Mouse (Mus musculus): ENCODE measurements at regions not wholly inside any gene's neighbourhood (a gene's known extent, or its start where the extent isn't known, plus 50 kb on each side); places are given as distances from the start of the nearest gene placed in this dataset.

DNA sequence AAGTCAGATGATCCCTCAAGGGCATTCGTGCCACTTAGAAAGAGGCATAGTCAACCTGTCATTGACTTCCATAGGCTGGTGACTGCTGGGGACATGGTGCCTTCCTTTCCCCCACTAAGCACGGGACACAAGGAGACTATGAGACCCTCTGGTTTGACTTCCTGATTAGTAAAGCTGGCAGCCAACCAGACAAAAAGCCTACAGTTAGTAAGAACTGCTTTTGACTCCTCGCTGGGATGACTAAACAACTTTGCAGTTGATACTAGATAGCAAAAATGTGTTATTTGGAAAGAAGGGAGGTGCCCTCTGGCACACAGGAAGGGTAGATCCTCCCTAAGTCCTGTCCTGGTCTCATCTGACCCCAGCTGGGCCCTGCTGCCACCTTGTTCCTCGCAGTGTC, 95.0 kb upstream of the Runx1 start:
- Histone ChIP-seq H3K27ac (ENCODE audit: insufficient read depth, low read length) (no peak overlapping the region), H3K9ac (ENCODE audit: low read depth, poor library complexity, severe bottlenecking) (no peak overlapping the region), H3K9me3 (replicated peaks; ENCODE audit: control insufficient read depth, insufficient read depth, low read length, poor library complexity, severe bottlenecking) (no peaks in the 10 kb centered on the region), H3K4me1 (ENCODE audit: control insufficient read depth, insufficient read depth, low read length) (no peaks in the 10 kb centered on the region), H3K4me3 (ENCODE audit: low read depth, low read length) (no peak overlapping the region), H3K36me3 (ENCODE audit: control insufficient read depth, insufficient read depth, low read length, poor library complexity, severe bottlenecking) (no peaks in the 10 kb centered on the region), H3K27me3 (ENCODE audit: control insufficient read depth, insufficient read depth, low read length, poor library complexity, severe bottlenecking) (no peaks in the 10 kb centered on the region)
- TF ChIP-seq POLR2A (IDR thresholded peaks at IDR 0.05; ENCODE audit: insufficient read depth, low read length) (no peak), EP300 (IDR thresholded peaks at IDR 0.05; ENCODE audit: insufficient read depth, low read depth, low read length) (no peak), CTCF (IDR thresholded peaks at IDR 0.05; ENCODE audit: low read depth, low read length) (no peak)

DNA sequence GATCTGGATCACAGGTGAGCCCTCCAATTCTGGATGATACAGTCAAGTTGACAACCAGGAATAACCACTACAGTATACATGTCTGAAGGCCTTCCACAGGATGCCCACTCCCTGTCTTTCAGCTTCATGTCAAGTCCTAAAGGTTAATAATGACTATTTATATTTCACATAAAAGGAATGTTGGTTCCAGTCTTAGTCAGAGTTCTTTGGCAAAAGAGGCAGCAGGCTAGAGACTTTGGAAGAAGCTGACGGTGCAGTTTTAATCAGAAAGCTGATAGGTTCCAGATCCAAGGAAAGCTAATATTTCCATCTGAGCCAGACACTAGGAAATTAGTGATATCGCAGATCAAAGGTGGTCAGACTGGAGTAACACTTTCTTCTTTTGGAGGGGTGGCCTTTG, 91.4 kb upstream of the Runx1 start:
- Histone ChIP-seq H3K4me1 (ENCODE audit: control insufficient read depth, insufficient read depth, low read length) (no peaks in the 10 kb centered on the region), H3K27ac (ENCODE audit: insufficient read depth, low read length) (no peak overlapping the region), H3K4me3 (ENCODE audit: low read depth, low read length) (no peak overlapping the region), H3K9ac (ENCODE audit: low read depth, poor library complexity, severe bottlenecking) (no peak overlapping the region), H3K9me3 (replicated peaks; ENCODE audit: control insufficient read depth, insufficient read depth, low read length, poor library complexity, severe bottlenecking) (no peaks in the 10 kb centered on the region), H3K27me3 (ENCODE audit: control insufficient read depth, insufficient read depth, low read length, poor library complexity, severe bottlenecking) (no peaks in the 10 kb centered on the region), H3K36me3 (ENCODE audit: control insufficient read depth, insufficient read depth, low read length, poor library complexity, severe bottlenecking) (no peaks in the 10 kb centered on the region)
- TF ChIP-seq EP300 (IDR thresholded peaks at IDR 0.05; ENCODE audit: insufficient read depth, low read depth, low read length) (no peak), POLR2A (IDR thresholded peaks at IDR 0.05; ENCODE audit: insufficient read depth, low read length) (no peak), CTCF (IDR thresholded peaks at IDR 0.05; ENCODE audit: low read depth, low read length) (no peak)

DNA sequence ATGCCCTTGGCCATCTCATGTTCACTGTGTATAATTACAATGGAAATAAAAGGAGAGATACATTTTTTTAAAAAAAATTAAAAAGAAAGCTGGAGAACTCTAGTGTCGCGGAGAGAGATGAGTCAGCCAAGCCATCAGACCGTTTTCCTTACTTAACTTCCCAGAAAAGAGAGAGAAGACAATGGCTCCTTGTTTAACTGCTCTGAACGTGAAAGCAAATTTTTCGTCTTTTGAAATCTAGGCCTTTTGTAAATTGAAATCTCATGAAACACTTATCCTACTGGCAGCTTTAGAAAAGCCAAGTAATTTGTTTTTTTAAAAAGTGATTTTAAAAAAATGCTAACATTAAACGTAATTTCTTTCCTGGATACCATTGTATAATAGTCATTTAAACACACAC, 89.7 kb upstream of the Runx1 start:
- Histone ChIP-seq H3K9ac (ENCODE audit: low read depth, poor library complexity, severe bottlenecking) (no peak overlapping the region), H3K4me3 (ENCODE audit: low read depth, low read length) (no peak overlapping the region), H3K9me3 (replicated peaks; ENCODE audit: control insufficient read depth, insufficient read depth, low read length, poor library complexity, severe bottlenecking) (no peaks in the 10 kb centered on the region; the same call in 1 of the 2 replicates), H3K27me3 (ENCODE audit: control insufficient read depth, insufficient read depth, low read length, poor library complexity, severe bottlenecking) (no peaks in the 10 kb centered on the region), H3K27ac (ENCODE audit: insufficient read depth, low read length) (no peak overlapping the region), H3K4me1 (ENCODE audit: control insufficient read depth, insufficient read depth, low read length) (no peaks in the 10 kb centered on the region), H3K36me3 (ENCODE audit: control insufficient read depth, insufficient read depth, low read length, poor library complexity, severe bottlenecking) (no peaks in the 10 kb centered on the region)
- TF ChIP-seq EP300 (IDR thresholded peaks at IDR 0.05; ENCODE audit: insufficient read depth, low read depth, low read length) = no peak
- no peak for TF ChIP-seq CTCF (IDR thresholded peaks at IDR 0.05; ENCODE audit: low read depth, low read length)
- TF ChIP-seq POLR2A (IDR thresholded peaks at IDR 0.05; ENCODE audit: insufficient read depth, low read length) = no peak

DNA sequence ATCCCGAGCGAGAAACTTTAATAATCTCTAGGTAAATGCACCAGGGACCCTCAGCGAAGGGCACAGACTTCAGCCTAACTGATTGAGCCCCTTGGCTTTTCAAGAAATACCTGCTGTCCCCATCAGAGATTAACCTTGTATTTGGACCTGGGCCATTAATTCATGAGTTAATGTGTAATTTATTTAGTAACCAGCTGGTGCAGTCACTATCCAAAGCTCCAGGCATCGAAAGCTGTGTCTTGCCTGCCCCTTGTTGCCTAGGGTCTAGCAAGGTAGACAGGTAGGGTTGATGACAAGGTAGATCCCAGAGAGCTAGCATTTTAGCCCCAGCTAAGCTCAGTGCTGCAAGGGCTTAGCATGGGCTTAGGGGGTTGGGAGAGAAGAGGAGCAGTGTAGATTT, 80.9 kb upstream of the Runx1 start:
- no peak overlapping the region for H3K4me3 ChIP-seq (ENCODE audit: low read depth, low read length)
- TF ChIP-seq POLR2A (IDR thresholded peaks at IDR 0.05; ENCODE audit: insufficient read depth, low read length) = no peak
- no peak for TF ChIP-seq CTCF (IDR thresholded peaks at IDR 0.05; ENCODE audit: low read depth, low read length)
- no peak for TF ChIP-seq EP300 (IDR thresholded peaks at IDR 0.05; ENCODE audit: insufficient read depth, low read depth, low read length)
- H3K4me1 ChIP-seq (ENCODE audit: control insufficient read depth, insufficient read depth, low read length) = no peaks in the 10 kb centered on the region
- H3K9me3 ChIP-seq (replicated peaks; ENCODE audit: control insufficient read depth, insufficient read depth, low read length, poor library complexity, severe bottlenecking) = no peaks in the 10 kb centered on the region; the same call in 1 of the 2 replicates
- H3K27me3 ChIP-seq (ENCODE audit: control insufficient read depth, insufficient read depth, low read length, poor library complexity, severe bottlenecking) = no peaks in the 10 kb centered on the region
- no peak overlapping the region for H3K9ac ChIP-seq (ENCODE audit: low read depth, poor library complexity, severe bottlenecking)
- no peak overlapping the region for H3K27ac ChIP-seq (ENCODE audit: insufficient read depth, low read length)
- no peaks in the 10 kb centered on the region for H3K36me3 ChIP-seq (ENCODE audit: control insufficient read depth, insufficient read depth, low read length, poor library complexity, severe bottlenecking)

DNA sequence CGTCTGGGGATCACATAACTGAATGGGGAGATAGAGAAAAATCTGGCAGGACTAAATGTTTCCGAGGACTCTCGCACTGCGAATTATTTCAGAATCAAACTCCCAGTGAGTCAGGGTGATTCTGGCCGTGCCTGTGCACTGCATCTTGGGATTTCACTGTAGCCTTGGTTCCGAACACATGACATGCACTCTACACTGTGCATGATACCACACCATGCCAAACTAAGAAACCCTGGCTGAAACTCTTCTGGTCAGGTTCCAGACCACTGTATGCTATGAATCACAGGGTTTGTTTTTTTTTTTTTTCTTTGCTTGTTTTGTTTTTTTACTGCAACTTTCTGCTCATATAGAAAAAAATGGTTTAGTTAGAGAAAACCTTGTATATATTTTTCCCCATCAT, 79.7 kb upstream of the Runx1 start:
- Histone ChIP-seq H3K36me3 (ENCODE audit: control insufficient read depth, insufficient read depth, low read length, poor library complexity, severe bottlenecking) (no peaks in the 10 kb centered on the region), H3K9me3 (replicated peaks; ENCODE audit: control insufficient read depth, insufficient read depth, low read length, poor library complexity, severe bottlenecking) (no peaks in the 10 kb centered on the region), H3K4me1 (ENCODE audit: control insufficient read depth, insufficient read depth, low read length) (no peaks in the 10 kb centered on the region), H3K27me3 (ENCODE audit: control insufficient read depth, insufficient read depth, low read length, poor library complexity, severe bottlenecking) (no peaks in the 10 kb centered on the region), H3K9ac (ENCODE audit: low read depth, poor library complexity, severe bottlenecking) (no peak overlapping the region), H3K27ac (ENCODE audit: insufficient read depth, low read length) (no peak overlapping the region), H3K4me3 (ENCODE audit: low read depth, low read length) (no peak overlapping the region)
- no peak for TF ChIP-seq CTCF (IDR thresholded peaks at IDR 0.05; ENCODE audit: low read depth, low read length)
- no peak for TF ChIP-seq POLR2A (IDR thresholded peaks at IDR 0.05; ENCODE audit: insufficient read depth, low read length)
- no peak for TF ChIP-seq EP300 (IDR thresholded peaks at IDR 0.05; ENCODE audit: insufficient read depth, low read depth, low read length)

DNA sequence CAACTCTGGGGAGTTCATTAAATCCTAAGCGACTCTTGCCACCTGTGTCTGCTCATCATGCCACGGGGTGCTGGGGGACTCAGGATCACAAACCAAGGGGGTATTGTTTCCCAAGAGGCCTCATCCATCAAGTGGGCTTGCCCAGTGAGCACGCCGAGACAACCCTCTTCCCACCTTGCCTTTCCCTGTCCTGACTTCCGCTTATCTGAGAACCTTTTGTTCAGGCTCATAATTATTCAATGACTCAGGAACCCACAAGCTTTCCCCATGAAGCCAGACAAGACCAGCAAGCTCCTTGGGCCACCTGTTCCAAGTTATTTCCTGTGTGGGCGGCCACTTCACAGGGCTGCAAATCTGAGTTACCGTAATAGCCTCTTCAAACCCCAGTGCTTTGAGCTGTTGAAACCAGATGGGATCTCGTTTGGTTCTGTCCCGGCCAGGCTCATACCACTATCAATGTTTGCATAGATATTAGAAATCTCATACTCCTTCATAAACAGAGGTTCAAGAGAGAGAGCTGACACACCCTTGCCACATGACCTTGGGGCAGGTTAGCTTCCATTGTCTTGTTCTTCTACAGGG, 78.0 kb upstream of the Runx1 start:
- H3K27ac ChIP-seq (ENCODE audit: insufficient read depth, low read length) = no peak overlapping the region
- no peaks in the 10 kb centered on the region for H3K27me3 ChIP-seq (ENCODE audit: control insufficient read depth, insufficient read depth, low read length, poor library complexity, severe bottlenecking)
- no peaks in the 10 kb centered on the region for H3K4me1 ChIP-seq (ENCODE audit: control insufficient read depth, insufficient read depth, low read length)
- TF ChIP-seq EP300 (IDR thresholded peaks at IDR 0.05; ENCODE audit: insufficient read depth, low read depth, low read length) = no peak
- H3K4me3 ChIP-seq (ENCODE audit: low read depth, low read length) = no peak overlapping the region
- no peak overlapping the region for H3K9ac ChIP-seq (ENCODE audit: low read depth, poor library complexity, severe bottlenecking)
- H3K36me3 ChIP-seq (ENCODE audit: control insufficient read depth, insufficient read depth, low read length, poor library complexity, severe bottlenecking) = no peaks in the 10 kb centered on the region
- no peaks in the 10 kb centered on the region for H3K9me3 ChIP-seq (replicated peaks; ENCODE audit: control insufficient read depth, insufficient read depth, low read length, poor library complexity, severe bottlenecking)
